Mouse (Mus musculus): ENCODE measurements around the gene Cbr2.
"Not testable (repeated sequence)": the region's sequence is repeated elsewhere in the genome, so short reads cannot be mapped to it uniquely, and the experiment has no call there.

Cbr2 gene

GRCm38 (mm10) chr11:120730331-120730870 lies 1.5 kb downstream of the Cbr2 start:
- no peak for DNase-seq

- DNase-seq: not testable (repeated sequence)
These were observed 2.4 kb downstream of the Cbr2 start for GRCm38 (mm10) chr11:120729432-120730050.

GRCm38 (mm10) chr11:120728530-120729240 lies 3.2 kb downstream of the Cbr2 start:
- DNase-seq: no peak

GRCm38 (mm10) chr11:120727564-120727963 lies 4.3 kb downstream of the Cbr2 start:
- DNase-seq: no peak

GRCm38 (mm10) chr11:120727169-120727527 lies 4.8 kb downstream of the Cbr2 start, which contains the start of gene Dcxr:
Gene Dcxr (minus strand): TSS chr11:120727281.
- DNase-seq: peak; percentile 78 to 80

GRCm38 (mm10) chr11:120726243-120727168 lies 5.4 kb downstream of the Cbr2 start:
- DNase-seq: no peak

- no peak for DNase-seq
These were observed 8.4 kb downstream of the Cbr2 start for GRCm38 (mm10) chr11:120723509-120723908.

- DNase-seq: no peak
These were observed 9.0 kb downstream of the Cbr2 start for GRCm38 (mm10) chr11:120722761-120723382.

GRCm38 (mm10) chr11:120722067-120722630 lies 9.8 kb downstream of the Cbr2 start:
- DNase-seq: no peak

GRCm38 (mm10) chr11:120721124-120722066 lies 10.5 kb downstream of the Cbr2 start, which contains the start of gene Rac3:
Gene Rac3 (plus strand): TSS chr11:120721470.
- peak; percentile 76 to 80 for DNase-seq

- peak; percentile 92 to 93 for DNase-seq
These were observed 11.5 kb downstream of the Cbr2 start for GRCm38 (mm10) chr11:120720450-120720849.

- DNase-seq: no peak
These were observed 12.0 kb downstream of the Cbr2 start for GRCm38 (mm10) chr11:120719841-120720376.

- DNase-seq: no peak
These were observed 12.7 kb downstream of the Cbr2 start for GRCm38 (mm10) chr11:120719242-120719641.

- no peak for DNase-seq
These were observed 16.8 kb downstream of the Cbr2 start for GRCm38 (mm10) chr11:120715131-120715530.

- DNase-seq: no peak
These were observed 17.4 kb downstream of the Cbr2 start for GRCm38 (mm10) chr11:120714546-120714945.

- DNase-seq: peak; percentile 95 to 97
These were observed 18.1 kb downstream of the Cbr2 start, which contains the start of the genes Cenpx and Lrrc45 for GRCm38 (mm10) chr11:120713580-120714518. Gene Cenpx (minus strand): TSS chr11:120713738. Gene Lrrc45 (plus strand): TSS chr11:120713925.

- peak; percentile 44 to 53 for DNase-seq
These were observed 18.9 kb downstream of the Cbr2 start for GRCm38 (mm10) chr11:120712771-120713568.

GRCm38 (mm10) chr11:120711980-120712604 lies 19.8 kb downstream of the Cbr2 start:
- DNase-seq: no peak
